Mouse (Mus musculus): ENCODE data around the gene Cntrob. TPM values are rescaled to one million over a fixed set of nuclear protein-coding genes. Genes with fewer than 3 reads are reported as not detected.

Cntrob gene
- polyA plus RNA-seq, 1 experiment from 2014 or later, result 18.9 TPM

DNA sequence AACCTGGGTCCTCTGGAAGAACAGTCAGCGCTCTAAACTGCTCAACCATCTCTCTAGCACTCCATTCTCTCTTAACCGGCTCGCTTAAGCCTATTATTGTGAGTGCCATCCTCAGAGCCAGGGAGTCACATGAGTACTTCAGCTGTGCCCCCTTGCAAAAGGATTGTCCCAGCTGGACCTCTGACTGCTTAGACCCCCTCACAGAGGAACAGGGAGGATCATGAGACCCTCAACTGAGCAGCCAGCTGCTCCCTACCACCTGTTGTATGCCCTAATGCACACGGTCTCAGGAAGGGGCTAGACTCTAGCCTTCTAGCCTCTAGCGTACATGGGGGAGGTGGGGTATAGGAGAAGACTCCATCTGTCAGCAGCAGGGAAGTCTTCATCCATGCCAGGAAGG lies 68.8 kb downstream of the Cntrob start:
- Histone ChIP-seq H3K4me1 (ENCODE audit: control insufficient read depth, insufficient read depth, low read length) (0 out of 2 replicates have a peak, but pooled peaks cover 4% of the 10 kb centered on the region), H3K9me3 (replicated peaks; ENCODE audit: control insufficient read depth, low read length) (no peaks in the 10 kb centered on the region), H3K4me3 (replicated peaks; ENCODE audit: low read length) (no peak overlapping the region), H3K36me3 (ENCODE audit: control insufficient read depth, insufficient read depth, low read length) (no peaks in the 10 kb centered on the region), H3K27me3 (ENCODE audit: control insufficient read depth, insufficient read depth, low read length) (no peaks in the 10 kb centered on the region), H3K27ac (ENCODE audit: low read length) (no peak overlapping the region), H3K4me2 (ENCODE audit: low read depth, low read length) (no peak overlapping the region), H3K9ac (ENCODE audit: low read length) (no peak overlapping the region)
- no peak for ATAC-seq (ENCODE audit: insufficient read depth, low FRiP score)
- 79% methylated on average over 5 of the region's 5 CpGs for WGBS

DNA sequence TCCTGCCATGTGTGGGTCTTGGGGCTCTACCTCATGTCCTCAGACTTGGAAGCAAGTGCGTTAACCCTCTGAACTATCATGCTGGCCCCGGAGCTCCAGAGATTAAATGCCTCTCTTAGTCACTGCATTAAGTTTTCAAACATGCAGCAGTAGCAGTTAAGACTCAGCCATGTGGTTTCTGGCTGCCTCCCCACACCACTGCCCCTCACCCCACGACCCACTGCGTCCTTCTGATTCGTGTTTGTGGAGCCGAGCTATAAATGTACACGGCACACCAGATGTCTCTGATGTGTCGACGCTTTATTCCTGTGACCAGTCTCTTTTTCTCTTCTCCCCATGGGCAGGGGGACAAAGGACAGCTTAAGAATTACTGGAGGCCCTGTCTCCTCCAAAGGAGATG lies 70.4 kb downstream of the Cntrob start:
- H3K4me1 ChIP-seq (ENCODE audit: control insufficient read depth, insufficient read depth, low read length), result 0 out of 2 replicates have a peak, but pooled peaks cover 4% of the 10 kb centered on the region
- H3K4me3 ChIP-seq (replicated peaks; ENCODE audit: low read length), result no peak overlapping the region
- ATAC-seq (ENCODE audit: insufficient read depth, low FRiP score), result no peak
- H3K9me3 ChIP-seq (replicated peaks; ENCODE audit: control insufficient read depth, low read length), result no peaks in the 10 kb centered on the region
- no peak overlapping the region for H3K27ac ChIP-seq (ENCODE audit: low read length)
- H3K4me2 ChIP-seq (ENCODE audit: low read depth, low read length), result peak overlapping the region; percentile 9; the same call in 1 of the 2 replicates
- H3K36me3 ChIP-seq (ENCODE audit: control insufficient read depth, insufficient read depth, low read length), result no peaks in the 10 kb centered on the region
- H3K9ac ChIP-seq (ENCODE audit: low read length), result peak overlapping the region; percentile 21; the same call in 1 of the 2 replicates
- H3K27me3 ChIP-seq (ENCODE audit: control insufficient read depth, insufficient read depth, low read length), result no peaks in the 10 kb centered on the region
- 34% methylated on average over 9 of the region's 9 CpGs for whole genome bisulfite sequencing

- no peaks in the 10 kb centered on the region for H3K27me3 ChIP-seq (ENCODE audit: control insufficient read depth, insufficient read depth, low read length)
- no peak overlapping the region for H3K4me2 ChIP-seq (ENCODE audit: low read depth, low read length)
- no peak overlapping the region for H3K4me3 ChIP-seq (replicated peaks; ENCODE audit: low read length)
- H3K36me3 ChIP-seq (ENCODE audit: control insufficient read depth, insufficient read depth, low read length), result no peaks in the 10 kb centered on the region
- 0 out of 2 replicates have a peak, but pooled peaks cover 4% of the 10 kb centered on the region for H3K4me1 ChIP-seq (ENCODE audit: control insufficient read depth, insufficient read depth, low read length)
- H3K27ac ChIP-seq (ENCODE audit: low read length), result no peak overlapping the region
- ATAC-seq (ENCODE audit: insufficient read depth, low FRiP score), result no peak
- no peaks in the 10 kb centered on the region for H3K9me3 ChIP-seq (replicated peaks; ENCODE audit: control insufficient read depth, low read length)
- H3K9ac ChIP-seq (ENCODE audit: low read length), result no peak overlapping the region
- 90% methylated on average over 7 of the region's 7 CpGs for WGBS
Observed at GRCm38 (mm10) chr11:69251953-69252352, 71.6 kb downstream of the Cntrob start.

DNA sequence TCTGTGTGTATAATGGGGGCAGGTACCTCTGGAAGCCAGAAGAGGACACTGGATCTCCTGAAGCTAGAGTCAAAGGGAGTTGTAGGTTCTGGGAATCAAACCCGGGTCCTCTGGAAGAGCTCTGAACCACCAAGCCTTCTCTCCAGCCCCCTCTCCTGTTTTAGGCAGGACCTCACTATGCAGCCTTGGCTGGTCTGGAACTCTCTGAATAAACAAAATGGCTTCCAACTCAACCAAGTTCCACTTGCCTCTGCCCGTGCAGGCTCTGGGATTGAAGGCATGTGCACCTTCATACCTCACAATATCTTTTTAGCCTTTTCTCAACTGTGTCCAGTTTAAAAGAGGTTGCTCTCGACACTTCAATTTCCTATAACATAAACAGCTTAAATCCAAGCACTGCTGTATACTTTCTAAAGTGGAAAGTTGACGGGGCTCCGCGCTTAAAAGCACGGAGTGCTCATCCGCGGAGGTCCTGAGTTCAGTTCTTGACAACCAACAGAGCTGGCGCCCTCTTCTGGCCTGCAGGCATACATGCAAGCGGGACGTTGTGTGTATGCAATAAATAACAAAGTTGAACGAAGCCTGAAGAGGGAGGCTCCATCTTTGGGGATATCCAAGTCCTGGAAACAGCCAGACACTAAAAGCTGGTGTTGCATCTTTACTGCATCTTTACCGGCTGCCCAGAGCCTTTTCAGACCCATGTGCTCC lies 72.3 kb downstream of the Cntrob start:
- Histone ChIP-seq H3K9me3 (replicated peaks; ENCODE audit: control insufficient read depth, low read length) (no peaks in the 10 kb centered on the region), H3K9ac (ENCODE audit: low read length) (no peak overlapping the region), H3K36me3 (ENCODE audit: control insufficient read depth, insufficient read depth, low read length) (no peaks in the 10 kb centered on the region), H3K4me2 (ENCODE audit: low read depth, low read length) (no peak overlapping the region), H3K27me3 (ENCODE audit: control insufficient read depth, insufficient read depth, low read length) (no peaks in the 10 kb centered on the region), H3K4me3 (replicated peaks; ENCODE audit: low read length) (no peak overlapping the region), H3K4me1 (ENCODE audit: control insufficient read depth, insufficient read depth, low read length) (0 out of 2 replicates have a peak, but pooled peaks cover 4% of the 10 kb centered on the region), H3K27ac (ENCODE audit: low read length) (no peak overlapping the region)
- WGBS, result 50% methylated on average over 14 of the region's 14 CpGs
- ATAC-seq (ENCODE audit: insufficient read depth, low FRiP score), result no peak

DNA sequence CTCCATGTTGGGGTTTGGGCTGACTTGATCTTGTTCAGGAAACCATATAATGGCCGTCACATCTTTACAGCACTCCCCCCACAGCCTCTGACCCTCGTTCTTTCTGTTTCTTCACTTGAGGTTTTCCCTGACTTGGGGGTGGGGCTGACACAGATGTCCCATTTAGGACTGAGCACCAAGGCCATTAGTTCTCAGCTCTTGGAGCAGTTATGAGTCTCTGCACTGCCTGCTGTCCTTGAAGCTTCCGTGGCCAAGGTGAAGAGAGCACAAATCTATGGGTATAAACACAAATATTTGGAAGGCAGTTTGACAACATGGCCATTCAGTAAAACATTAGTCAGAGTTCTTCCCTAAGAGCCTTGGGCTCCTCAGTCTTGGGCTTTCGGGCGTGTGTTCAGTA lies 73.5 kb downstream of the Cntrob start:
- WGBS, result 73% methylated on average over 5 of the region's 5 CpGs
- Histone ChIP-seq H3K4me3 (replicated peaks; ENCODE audit: low read length) (no peak overlapping the region), H3K27me3 (ENCODE audit: control insufficient read depth, insufficient read depth, low read length) (no peaks in the 10 kb centered on the region), H3K4me2 (ENCODE audit: low read depth, low read length) (no peak overlapping the region), H3K4me1 (ENCODE audit: control insufficient read depth, insufficient read depth, low read length) (peaks cover 9% of the 10 kb centered on the region), H3K36me3 (ENCODE audit: control insufficient read depth, insufficient read depth, low read length) (no peaks in the 10 kb centered on the region), H3K9ac (ENCODE audit: low read length) (no peak overlapping the region), H3K9me3 (replicated peaks; ENCODE audit: control insufficient read depth, low read length) (no peaks in the 10 kb centered on the region), H3K27ac (ENCODE audit: low read length) (no peak overlapping the region)
- no peak for ATAC-seq (ENCODE audit: insufficient read depth, low FRiP score)

Other genes starting within 250 kb of the Cntrob start
- 79.9 and 88.5 TPM in 2 replicates for gene Vamp2, start 235.3 kb downstream of the Cntrob start, polyA plus RNA-seq (2015; fragmentation: Nextera tagmentation; extraction: Ambion mirVana)
- gene Per1, start 228.6 kb downstream of the Cntrob start, polyA plus RNA-seq (2015; fragmentation: Nextera tagmentation; extraction: Ambion mirVana), result 21.8 and 22.3 TPM in 2 replicates
- 0.40 and 0.69 TPM in 2 replicates for gene Hes7, start 203.4 kb downstream of the Cntrob start, polyA plus RNA-seq (2015; fragmentation: Nextera tagmentation; extraction: Ambion mirVana)
- 0.27 and 0.61 TPM in 2 replicates for gene 9130213A22Rik, start 201.2 kb downstream of the Cntrob start, polyA plus RNA-seq (2015; fragmentation: Nextera tagmentation; extraction: Ambion mirVana)
- gene Aloxe3, start 197.9 kb downstream of the Cntrob start, polyA plus RNA-seq (2015; fragmentation: Nextera tagmentation; extraction: Ambion mirVana), result 2.0 and 5.4 TPM in 2 replicates
- gene Alox12b, start 166.8 kb downstream of the Cntrob start, polyA plus RNA-seq (2015; fragmentation: Nextera tagmentation; extraction: Ambion mirVana), result 42.2 and 90.0 TPM in 2 replicates
- 0.35 and 0.42 TPM in 2 replicates for gene Alox8, start 125.9 kb downstream of the Cntrob start, polyA plus RNA-seq (2015; fragmentation: Nextera tagmentation; extraction: Ambion mirVana)
- not detected in 2 replicates for gene Gucy2e, start 86.7 kb downstream of the Cntrob start, polyA plus RNA-seq (2015; fragmentation: Nextera tagmentation; extraction: Ambion mirVana)
- 131 and 147 TPM in 2 replicates for gene Trappc1, start 205 bp upstream of the Cntrob start, polyA plus RNA-seq (2015; fragmentation: Nextera tagmentation; extraction: Ambion mirVana)
- 0.65 and 0.79 TPM in 2 replicates for gene Kcnab3, start 2.5 kb upstream of the Cntrob start, polyA plus RNA-seq (2015; fragmentation: Nextera tagmentation; extraction: Ambion mirVana)
- 11.8 TPM in 2 replicates for gene Rnf227, start 16.7 kb upstream of the Cntrob start, polyA plus RNA-seq (2015; fragmentation: Nextera tagmentation; extraction: Ambion mirVana)
- gene Chd3, start 45.6 kb upstream of the Cntrob start, polyA plus RNA-seq (2015; fragmentation: Nextera tagmentation; extraction: Ambion mirVana), result 48.5 and 55.4 TPM in 2 replicates
- gene Naa38, start 71.7 kb upstream of the Cntrob start, polyA plus RNA-seq (2015; fragmentation: Nextera tagmentation; extraction: Ambion mirVana), result 144 and 148 TPM in 2 replicates
- 29.4 TPM in 2 replicates for gene Cyb5d1, start 71.9 kb upstream of the Cntrob start, polyA plus RNA-seq (2015; fragmentation: Nextera tagmentation; extraction: Ambion mirVana)
- gene Tmem88, start 74.5 kb upstream of the Cntrob start, polyA plus RNA-seq (2015; fragmentation: Nextera tagmentation; extraction: Ambion mirVana), result 26.4 and 28.7 TPM in 2 replicates
- 21.2 and 21.4 TPM in 2 replicates for gene Kdm6b, start 89.9 kb upstream of the Cntrob start, polyA plus RNA-seq (2015; fragmentation: Nextera tagmentation; extraction: Ambion mirVana)
- 0.54 and 0.69 TPM in 2 replicates for gene Dnah2, start 225.3 kb upstream of the Cntrob start, polyA plus RNA-seq (2015; fragmentation: Nextera tagmentation; extraction: Ambion mirVana)
- 7.2 and 7.3 TPM in 2 replicates for gene Efnb3, start 236.4 kb upstream of the Cntrob start, polyA plus RNA-seq (2015; fragmentation: Nextera tagmentation; extraction: Ambion mirVana)